Mouse (Mus musculus) lung, embryonic 16.5 days (tissue): Measurements from ENCODE around the gene Lrba. TPM values are rescaled to one million over a fixed set of nuclear protein-coding genes. Genes with fewer than 3 reads are reported as not detected.
A peak's percentile ranks its signal among the peaks of the same experiment; 100 is the strongest.

Experiments used
- ATAC-seq: fragments of 200-750 bp; cut with Nextera tagmentation; 2 replicates; pipeline ENCODE4 v1.8.0; 2017; ENCODE audit warnings: low read depth, mild to moderate bottlenecking, moderate library complexity
- H3K27ac ChIP-seq: fragments of 300-500 bp; sonication (generic); 2 replicates; pipeline ENCODE4 v1.5.1; 2014; ENCODE audit warnings: mild to moderate bottlenecking, control low read depth, low read length
- H3K27me3 ChIP-seq: fragments of 300-500 bp; sonication (generic); 2 replicates; pipeline ENCODE4 v1.6.1; 2014; ENCODE audit warnings: low read depth, low read length, mixed read lengths; ENCODE audit not compliant: control insufficient read depth, insufficient read depth
- H3K36me3 ChIP-seq: fragments of 300-500 bp; sonication (generic); 2 replicates; pipeline ENCODE4 v1.6.1; 2014; ENCODE audit warnings: low read length; ENCODE audit not compliant: control insufficient read depth, insufficient read depth
- H3K4me1 ChIP-seq: fragments of 300-500 bp; sonication (generic); replicated peaks from 2 replicates; pipeline ENCODE4 v1.6.1; 2014; ENCODE audit warnings: low read length, mixed read lengths; ENCODE audit not compliant: control insufficient read depth, insufficient read depth
- H3K4me2 ChIP-seq: fragments of 300-500 bp; sonication (generic); 2 replicates; pipeline ENCODE4 v1.6.1; 2014; ENCODE audit warnings: low read depth, low read length, control low read depth
- H3K4me3 ChIP-seq: fragments of 300-500 bp; sonication (generic); 2 replicates; pipeline ENCODE4 v1.5.1; 2014; ENCODE audit warnings: mild to moderate bottlenecking, low read length, control low read depth
- H3K9ac ChIP-seq: fragments of 300-500 bp; sonication (generic); 2 replicates; pipeline ENCODE4 v1.6.1; 2014; ENCODE audit warnings: low read length, control low read depth
- H3K9me3 ChIP-seq: fragments of 300-500 bp; sonication (generic); 2 replicates; pipeline ENCODE4 v1.6.1; 2016; ENCODE audit warnings: low read length; ENCODE audit not compliant: control insufficient read depth
- WGBS: fragments of 180-500 bp; shearing (Covaris S2); extraction: QIAGEN DNeasy Blood & Tissue Kit; methylation state at CpG from one replicate; pipeline ENCODE4 v1.1.7; 2014; 5-methylcytosine and 5-hydroxymethylcytosine counted together
- polyA plus RNA-seq: library from polyadenylated mRNA; unstranded; fragments of >200 nt; fragmentation: Nextera tagmentation; extraction: Ambion mirVana; gene quantifications from 2 replicates; pipeline ENCODE4 v1.2.1, GENCODE M21; 2015

Gene Lrba
- polyA plus RNA-seq, 1 experiment from 2014 or later: 3.4 TPM

DNA sequence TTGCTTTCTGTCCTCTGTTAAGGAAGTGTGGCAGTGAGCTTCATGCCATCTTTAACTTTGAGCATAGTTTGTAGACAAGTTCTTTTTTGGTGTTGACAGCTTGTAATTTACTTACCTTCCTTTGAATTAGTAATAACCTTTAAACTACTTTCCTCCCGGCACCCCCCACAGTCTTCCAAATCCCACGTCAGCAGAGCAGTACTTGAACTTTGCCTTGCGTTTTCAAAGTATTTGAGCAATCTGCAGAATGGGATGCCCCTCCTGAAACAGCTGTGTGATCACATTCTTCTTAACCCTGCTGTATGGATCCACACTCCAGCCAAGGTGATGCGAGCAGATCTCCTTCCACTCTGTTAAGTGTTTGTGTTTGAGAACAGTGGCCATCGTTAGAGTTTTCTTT, 85.7 kb downstream of the Lrba start:
- Histone ChIP-seq H3K9me3 (no peaks in the 10 kb centered on the region), H3K36me3 (no peaks in the 10 kb centered on the region), H3K4me2 (no peak overlapping the region), H3K9ac (no peak overlapping the region), H3K27ac (no peak overlapping the region), H3K4me1 (no peaks in the 10 kb centered on the region), H3K4me3 (no peak overlapping the region), H3K27me3 (no peaks in the 10 kb centered on the region)
- WGBS: 57% methylated on average over 5 of the region's 5 CpGs
- no peak for ATAC-seq

DNA sequence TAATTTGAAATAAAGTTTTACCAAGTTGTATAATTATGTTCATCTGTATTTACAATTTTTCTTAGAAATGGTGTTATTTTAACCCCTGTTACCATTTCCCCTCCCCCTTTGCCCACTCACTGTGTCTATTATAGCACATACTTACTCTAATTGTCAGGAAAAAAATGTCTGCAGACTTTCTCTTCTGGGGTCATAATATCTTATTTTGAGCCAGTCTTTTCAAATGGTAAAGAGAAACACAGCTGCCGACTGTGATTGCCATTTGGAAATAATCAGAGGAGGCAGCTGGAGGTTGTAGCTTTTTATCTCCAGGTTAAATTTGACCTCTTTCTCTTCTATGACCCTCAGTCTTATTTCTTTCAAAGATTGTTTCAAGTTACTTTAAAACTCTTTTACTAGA, 86.9 kb downstream of the Lrba start:
- Histone ChIP-seq H3K4me2 (no peak overlapping the region), H3K36me3 (no peaks in the 10 kb centered on the region), H3K27ac (no peak overlapping the region), H3K9me3 (no peaks in the 10 kb centered on the region), H3K27me3 (no peaks in the 10 kb centered on the region), H3K4me3 (no peak overlapping the region), H3K4me1 (no peaks in the 10 kb centered on the region), H3K9ac (no peak overlapping the region)
- 47% methylated on average over 1 of the region's 1 CpGs for WGBS
- no peak for ATAC-seq

DNA sequence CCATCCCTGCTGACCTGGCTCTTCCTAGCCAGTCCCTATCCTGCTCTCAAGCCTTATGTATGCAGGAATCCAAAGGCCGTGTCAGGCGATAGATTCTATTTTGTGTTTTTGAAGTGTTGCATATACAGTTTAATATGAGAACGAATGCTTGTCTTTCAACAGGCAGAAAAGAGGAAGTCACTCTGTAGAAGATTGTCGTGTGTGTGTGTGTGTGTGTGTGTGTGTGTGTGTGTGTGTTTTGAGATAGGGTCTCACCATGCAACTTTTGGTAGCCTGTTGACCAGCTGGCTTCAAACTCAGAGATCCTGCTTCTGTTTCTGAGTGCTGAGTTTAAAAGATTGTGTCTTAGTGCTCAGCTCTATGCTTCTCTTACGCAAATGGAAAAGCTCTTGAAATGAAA, 93.2 kb downstream of the Lrba start:
- no peaks in the 10 kb centered on the region for H3K27me3 ChIP-seq
- H3K9me3 ChIP-seq: no peaks in the 10 kb centered on the region
- H3K36me3 ChIP-seq: no peaks in the 10 kb centered on the region
- no peak overlapping the region for H3K4me3 ChIP-seq
- H3K27ac ChIP-seq: no peak overlapping the region
- no peak overlapping the region for H3K4me2 ChIP-seq
- no peak for ATAC-seq
- 65% methylated on average over 5 of the region's 5 CpGs for WGBS
- H3K4me1 ChIP-seq: no peaks in the 10 kb centered on the region
- H3K9ac ChIP-seq: no peak overlapping the region

DNA sequence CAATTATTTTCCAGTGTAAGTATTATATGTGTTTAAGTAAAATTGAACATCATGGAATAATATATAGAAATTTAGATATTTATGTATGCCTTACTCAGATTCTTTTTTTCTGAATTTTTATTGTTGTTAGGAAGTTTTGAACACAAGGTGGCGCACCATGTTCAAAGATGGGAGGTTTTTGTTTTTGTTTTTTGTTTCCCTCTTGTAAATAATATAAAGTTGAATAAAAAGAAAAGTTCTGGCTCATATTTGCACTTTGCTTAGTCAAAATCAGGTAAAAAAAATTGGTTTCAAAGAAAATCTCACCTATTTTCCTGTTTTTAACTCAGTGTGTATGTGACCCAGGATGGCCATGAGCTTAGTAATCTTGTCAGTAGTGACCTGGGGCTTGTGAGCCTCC, 104.1 kb downstream of the Lrba start:
- no peak for ATAC-seq
- H3K9ac ChIP-seq: no peak overlapping the region
- H3K27me3 ChIP-seq: no peaks in the 10 kb centered on the region
- no peak overlapping the region for H3K4me2 ChIP-seq
- no peaks in the 10 kb centered on the region for H3K4me1 ChIP-seq
- H3K9me3 ChIP-seq: no peaks in the 10 kb centered on the region
- H3K36me3 ChIP-seq: no peaks in the 10 kb centered on the region
- H3K27ac ChIP-seq: no peak overlapping the region
- 32% methylated on average over 1 of the region's 1 CpGs for WGBS
- no peak overlapping the region for H3K4me3 ChIP-seq

DNA sequence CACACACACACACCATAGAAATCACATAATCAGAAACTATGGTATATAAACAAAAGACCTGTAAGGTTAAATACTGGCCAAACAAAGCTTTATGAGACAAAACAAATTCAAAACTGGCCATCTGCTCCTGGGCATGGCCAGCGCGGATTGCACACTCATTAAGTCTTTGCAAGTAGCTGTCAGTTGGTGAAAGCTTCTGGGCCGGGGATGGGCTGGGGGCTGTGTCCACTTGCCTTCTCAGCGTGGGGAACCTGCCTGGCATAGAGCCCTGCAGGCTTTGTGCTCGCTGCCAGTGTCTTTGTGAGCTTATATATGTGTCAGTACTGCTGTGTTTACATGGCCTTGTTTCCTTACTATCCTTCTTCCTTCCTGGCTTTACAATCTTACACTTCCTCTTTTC, 118.8 kb downstream of the Lrba start:
- Histone ChIP-seq H3K9me3 (no peaks in the 10 kb centered on the region), H3K9ac (no peak overlapping the region), H3K36me3 (no peaks in the 10 kb centered on the region), H3K27ac (no peak overlapping the region), H3K4me3 (no peak overlapping the region), H3K27me3 (no peaks in the 10 kb centered on the region), H3K4me2 (no peak overlapping the region), H3K4me1 (no peaks in the 10 kb centered on the region)
- 67% methylated on average over 5 of the region's 5 CpGs for WGBS
- ATAC-seq: 0 out of 2 replicates have a peak, but pooled peaks have one; percentile 36

DNA sequence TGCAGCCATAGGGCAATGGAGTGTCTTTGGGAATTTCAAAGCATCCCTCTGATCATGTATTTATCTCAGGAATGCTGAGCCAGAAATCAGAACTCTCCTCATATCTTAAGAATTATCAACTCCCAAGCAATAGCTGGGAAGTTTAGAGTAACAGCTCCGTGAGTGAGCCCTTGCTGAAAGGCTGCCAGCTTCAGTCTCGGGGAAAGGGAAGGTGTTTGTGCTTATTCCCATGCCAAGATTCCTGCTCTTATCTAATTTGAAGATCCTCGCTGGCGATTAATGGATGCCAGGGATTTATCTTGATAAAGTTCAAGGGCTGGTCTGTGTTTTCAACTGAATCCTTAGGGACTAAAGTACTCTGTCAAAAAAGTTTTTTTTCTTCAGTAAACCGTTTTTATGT, 138.0 kb downstream of the Lrba start:
- H3K9me3 ChIP-seq: no peaks in the 10 kb centered on the region
- WGBS: 15% methylated on average over 5 of the region's 5 CpGs
- no peaks in the 10 kb centered on the region for H3K36me3 ChIP-seq
- no peak overlapping the region for H3K4me2 ChIP-seq
- H3K4me1 ChIP-seq: no peaks in the 10 kb centered on the region
- no peaks in the 10 kb centered on the region for H3K27me3 ChIP-seq
- no peak overlapping the region for H3K4me3 ChIP-seq
- no peak for ATAC-seq
- H3K9ac ChIP-seq: no peak overlapping the region
- H3K27ac ChIP-seq: no peak overlapping the region

DNA sequence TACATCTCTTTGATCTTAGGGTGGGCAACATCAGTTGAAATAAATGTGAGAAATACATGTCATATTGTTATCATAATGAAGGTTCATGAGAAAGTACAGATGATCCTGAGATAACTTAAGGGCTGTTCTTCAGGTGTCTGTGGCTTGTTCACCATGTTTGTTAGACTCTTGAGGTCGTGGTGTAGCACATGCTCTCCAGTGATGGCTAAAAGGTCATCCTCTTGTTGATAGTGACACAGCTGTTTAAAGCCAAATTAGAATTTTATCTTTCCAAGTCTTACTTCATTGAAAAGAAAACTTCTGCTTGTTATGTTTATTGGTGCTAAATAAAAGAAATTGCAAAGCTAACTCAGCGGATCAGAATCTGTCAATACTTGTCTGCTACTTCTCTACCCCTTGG, 147.0 kb downstream of the Lrba start:
- no peak overlapping the region for H3K9ac ChIP-seq
- H3K27ac ChIP-seq: no peak overlapping the region
- H3K27me3 ChIP-seq: no peaks in the 10 kb centered on the region
- H3K4me2 ChIP-seq: no peak overlapping the region
- no peak for ATAC-seq
- H3K9me3 ChIP-seq: no peaks in the 10 kb centered on the region
- WGBS: 43% methylated on average over 2 of the region's 2 CpGs
- H3K4me1 ChIP-seq: no peaks in the 10 kb centered on the region
- H3K36me3 ChIP-seq: no peaks in the 10 kb centered on the region
- no peak overlapping the region for H3K4me3 ChIP-seq

DNA sequence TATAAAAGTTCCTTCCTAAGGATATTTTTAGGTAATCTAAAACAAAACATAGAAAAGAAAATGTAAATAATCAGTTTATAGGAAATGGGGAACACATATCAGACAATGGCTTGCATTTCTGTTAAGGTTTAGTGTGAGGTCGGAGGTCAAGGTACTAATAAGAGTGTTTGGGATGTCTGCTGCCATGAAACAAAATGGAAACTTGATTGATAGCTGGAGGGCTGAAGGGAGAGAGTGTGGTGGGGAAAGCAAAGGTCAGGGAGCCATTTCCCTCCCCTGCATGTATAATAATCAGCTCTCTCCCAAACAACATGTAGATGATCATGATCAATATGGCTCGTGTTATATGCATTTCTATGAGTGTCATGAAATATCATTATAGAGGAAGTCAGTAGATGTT, 150.8 kb downstream of the Lrba start:
- Histone ChIP-seq H3K4me1 (no peaks in the 10 kb centered on the region), H3K4me2 (no peak overlapping the region), H3K27ac (no peak overlapping the region)

DNA sequence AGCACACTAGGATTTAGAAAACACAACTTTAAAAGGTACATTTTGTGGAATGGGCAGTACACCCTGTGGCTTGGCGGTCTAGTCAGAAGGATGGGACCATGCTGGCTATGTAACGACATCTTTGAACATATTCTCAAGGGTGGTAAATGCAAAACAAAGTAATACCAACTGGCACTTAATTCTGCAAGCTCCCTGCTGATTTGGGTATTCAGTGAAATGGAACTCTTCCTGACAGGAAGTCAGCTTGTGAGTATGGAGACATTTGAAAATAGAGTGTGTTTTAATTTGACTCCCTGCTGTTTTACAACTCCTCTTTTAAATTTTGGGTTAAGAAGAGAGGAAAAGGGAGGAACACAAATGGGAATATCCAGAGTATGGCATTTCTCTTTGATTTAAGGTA, 158.1 kb downstream of the Lrba start:
- no peak for ATAC-seq

More for the DNA sequence above, 150.8 kb downstream of the Lrba start:
- H3K36me3 ChIP-seq: no peaks in the 10 kb centered on the region
- no peak for ATAC-seq
- H3K9ac ChIP-seq: no peak overlapping the region
- no peaks in the 10 kb centered on the region for H3K9me3 ChIP-seq
- H3K4me3 ChIP-seq: no peak overlapping the region
- 72% methylated on average over 2 of the region's 2 CpGs for WGBS
- H3K27me3 ChIP-seq: no peaks in the 10 kb centered on the region

DNA sequence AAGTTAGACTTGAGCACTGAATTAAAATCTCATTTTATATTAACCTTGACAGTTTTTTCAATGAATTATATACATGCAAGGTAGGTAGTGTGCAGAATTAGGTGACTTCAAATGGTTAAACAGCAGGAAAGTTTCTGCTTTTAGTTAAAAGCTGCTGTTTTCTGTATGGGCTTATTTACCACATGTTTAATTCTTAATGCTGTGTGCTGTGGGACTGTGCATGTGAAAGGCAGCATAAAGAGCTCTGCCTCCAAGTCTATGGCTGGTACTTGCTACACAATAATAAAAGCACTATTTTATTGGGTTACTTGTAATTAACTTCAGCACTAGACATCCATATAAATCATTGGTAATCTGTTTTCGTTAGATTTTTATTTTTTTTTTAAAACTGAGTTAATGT, 160.6 kb downstream of the Lrba start:
- no peaks in the 10 kb centered on the region for H3K9me3 ChIP-seq
- H3K4me2 ChIP-seq: no peak overlapping the region
- H3K27me3 ChIP-seq: no peaks in the 10 kb centered on the region
- no peak overlapping the region for H3K27ac ChIP-seq
- no peaks in the 10 kb centered on the region for H3K36me3 ChIP-seq
- 71% methylated on average over 1 of the region's 1 CpGs for WGBS
- no peak for ATAC-seq
- no peaks in the 10 kb centered on the region for H3K4me1 ChIP-seq
- no peak overlapping the region for H3K9ac ChIP-seq
- no peak overlapping the region for H3K4me3 ChIP-seq

More for the DNA sequence above, 158.1 kb downstream of the Lrba start:
- Histone ChIP-seq H3K4me3 (no peak overlapping the region), H3K4me1 (no peaks in the 10 kb centered on the region), H3K36me3 (no peaks in the 10 kb centered on the region), H3K27me3 (no peaks in the 10 kb centered on the region), H3K4me2 (no peak overlapping the region), H3K27ac (no peak overlapping the region), H3K9ac (no peak overlapping the region), H3K9me3 (no peaks in the 10 kb centered on the region)
- WGBS: 47% methylated on average over 2 of the region's 2 CpGs
